20 mouse cellular contexts compared by ENCODE assay signal in the genomic region with DNA sequence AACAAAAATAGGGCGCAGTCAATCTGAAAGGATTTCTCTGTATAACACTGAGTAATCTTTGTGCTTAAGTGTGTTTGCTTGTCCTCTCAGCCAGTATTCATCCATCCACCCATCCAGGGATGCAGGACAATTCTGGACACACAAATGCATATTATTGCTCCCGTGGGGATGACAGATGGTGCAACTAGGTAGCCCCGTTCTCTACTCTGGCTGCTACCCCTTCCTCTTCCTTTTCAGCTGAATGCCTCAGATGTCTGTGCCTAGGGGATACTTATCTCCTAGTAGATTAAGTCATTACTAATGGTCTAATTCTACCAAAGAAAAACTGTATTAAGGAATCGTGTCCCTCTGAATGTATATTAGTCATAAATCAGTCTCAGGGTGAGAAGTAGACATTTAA.
"Had no signal": no experiment of that assay in that cellular context is flagged by ENCODE, and none has a peak within 500 bp of the region (broad histone marks: within the 10 kb centered on the region; RNA-seq: fewer than 3 reads in every experiment).

No protein-coding gene starts in this region.

- H3K4me1 ChIP-seq: limb, embryonic 12.5 days; limb, embryonic 15.5 days; midbrain, embryonic 15.5 days had no signal

- H3K4me2 ChIP-seq: limb, embryonic 12.5 days; limb, embryonic 15.5 days; liver, embryonic 11.5 days; lung, embryonic 14.5 days; midbrain, embryonic 11.5 days; midbrain, embryonic 15.5 days had no signal

- H3K36me3 ChIP-seq: limb, embryonic 12.5 days; limb, embryonic 15.5 days; midbrain, embryonic 15.5 days had no signal

- DNase-seq: kidney, adult 18-20 months; kidney, adult 9 months; kidney, postnatal 14 days; kidney, postnatal 4 days; layer of hippocampus, adult 9-11 months; liver, postnatal 0 days; lung, embryonic 14.5 days; thymus, adult 18-20 months; thymus, postnatal 36 days had no signal

- ATAC-seq: intestine, embryonic 16.5 days; liver, postnatal 0 days; lung, postnatal 0 days; midbrain, embryonic 15.5 days had no signal

- H3K27me3 ChIP-seq: limb, embryonic 12.5 days; limb, embryonic 15.5 days; midbrain, embryonic 15.5 days had no signal

- H3K4me3 ChIP-seq: layer of hippocampus, adult 2 months; limb, embryonic 12.5 days; limb, embryonic 15.5 days; midbrain, embryonic 15.5 days; myocyte had no signal

- H3K27ac ChIP-seq: layer of hippocampus, adult 2 months; limb, embryonic 12.5 days; limb, embryonic 15.5 days; liver, embryonic 14.5 days; macrophage; midbrain, embryonic 15.5 days had no signal

- H3K9ac ChIP-seq: limb, embryonic 12.5 days; limb, embryonic 15.5 days; liver, embryonic 14.5 days; liver, postnatal 0 days; lung, embryonic 14.5 days; midbrain, embryonic 15.5 days had no signal

- H3K9me3 ChIP-seq: limb, embryonic 12.5 days; limb, embryonic 15.5 days; midbrain, embryonic 15.5 days had no signal
